Mouse (Mus musculus): ENCODE data around the gene Gm20388. TPM values are rescaled to one million over a fixed set of nuclear protein-coding genes. Genes with fewer than 3 reads are reported as not detected.
"Not testable (repeated sequence)": the region's sequence is repeated elsewhere in the genome, so short reads cannot be mapped to it uniquely, and the experiment has no call there.

Gene Gm20388
- polyA plus RNA-seq, 1 experiment from 2014 or later: 4.4 TPM

DNA sequence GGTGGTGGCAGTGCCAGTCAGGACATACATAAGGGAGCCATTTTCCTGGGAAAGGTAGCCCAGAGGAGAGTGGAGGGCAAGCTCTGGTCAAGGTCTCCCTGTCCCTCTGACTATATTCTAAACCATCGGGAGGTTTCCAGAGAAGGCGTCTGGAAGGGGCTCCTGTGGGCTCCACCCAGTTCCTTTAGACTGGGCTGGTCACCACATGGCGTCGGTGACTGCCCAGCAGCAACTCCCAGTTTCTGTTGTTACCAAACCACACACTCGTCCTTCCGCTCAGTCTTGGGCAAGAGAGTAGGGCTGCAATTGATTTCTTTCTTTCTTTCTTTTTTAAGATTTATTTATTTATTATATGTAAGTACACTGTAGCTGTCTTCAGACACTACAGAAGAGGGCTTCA, 3533.5 kb downstream of the Gm20388 start:
- no peaks in the 10 kb centered on the region for H3K9me3 ChIP-seq
- peaks cover 11% of the 10 kb centered on the region for H3K36me3 ChIP-seq
- peaks cover 10% of the 10 kb centered on the region for H3K4me1 ChIP-seq (replicated peaks)
- ATAC-seq: no peak
- WGBS: 86% methylated on average over 6 of the region's 6 CpGs
- no peak overlapping the region for H3K27ac ChIP-seq
- H3K4me2 ChIP-seq (replicated peaks): peak overlapping the region; percentile 65
- H3K4me3 ChIP-seq (replicated peaks): peak overlapping the region; percentile 64
- H3K27me3 ChIP-seq: no peaks in the 10 kb centered on the region
- 0 out of 2 replicates have a peak overlapping the region, but pooled peaks have one; percentile 81 for H3K9ac ChIP-seq (replicated peaks)

DNA sequence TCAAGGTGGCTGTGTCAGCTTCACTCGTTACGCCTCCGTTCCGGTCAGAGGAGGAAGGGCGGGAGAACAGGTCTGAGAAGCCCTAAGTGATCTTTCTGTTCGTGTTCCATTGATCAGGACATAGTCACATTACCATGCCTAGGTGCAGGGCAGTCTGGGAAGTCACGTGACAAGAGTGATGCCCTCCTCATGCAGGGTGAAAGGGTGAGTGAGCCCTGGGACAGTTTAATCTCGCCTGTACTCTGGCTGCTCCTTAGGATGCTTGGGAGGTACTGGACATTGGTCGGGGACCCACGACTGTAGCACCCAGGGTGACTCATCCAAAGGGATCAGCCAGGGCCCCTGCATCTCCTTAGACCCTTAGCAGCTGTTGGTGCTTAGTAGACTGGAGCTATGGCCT, 3535.3 kb downstream of the Gm20388 start:
- H3K27me3 ChIP-seq: no peaks in the 10 kb centered on the region
- WGBS: 88% methylated on average over 10 of the region's 10 CpGs
- H3K4me3 ChIP-seq (replicated peaks): no peak overlapping the region
- peaks cover 25% of the 10 kb centered on the region for H3K36me3 ChIP-seq
- no peak for ATAC-seq
- H3K9me3 ChIP-seq: no peaks in the 10 kb centered on the region
- H3K4me2 ChIP-seq (replicated peaks): no peak overlapping the region
- no peak overlapping the region for H3K27ac ChIP-seq
- H3K9ac ChIP-seq (replicated peaks): no peak overlapping the region
- H3K4me1 ChIP-seq (replicated peaks): peaks cover 10% of the 10 kb centered on the region

DNA sequence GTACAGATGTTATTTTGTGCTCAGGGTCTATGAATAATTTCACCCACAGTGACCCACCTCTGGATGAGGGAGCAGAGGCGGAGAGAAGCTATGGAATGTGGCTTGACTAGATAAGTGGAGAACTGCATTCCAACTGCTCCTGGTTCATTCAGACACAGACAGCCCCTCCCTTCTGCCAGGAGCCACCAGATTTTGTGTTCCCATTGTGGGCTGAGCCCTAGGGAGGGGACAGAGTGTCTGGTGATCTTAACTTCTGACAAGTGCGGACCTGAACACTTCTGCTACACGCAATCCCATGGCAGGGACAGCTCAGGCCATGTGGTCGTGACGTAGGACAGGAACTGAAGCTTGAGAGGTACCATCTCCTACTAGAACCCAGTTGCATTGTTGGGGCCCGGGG, 3536.2 kb downstream of the Gm20388 start:
- ATAC-seq: no peak
- Histone ChIP-seq H3K27ac (no peak overlapping the region), H3K9ac (replicated peaks) (no peak overlapping the region), H3K36me3 (peaks cover 33% of the 10 kb centered on the region), H3K27me3 (no peaks in the 10 kb centered on the region), H3K4me1 (replicated peaks) (peaks cover 10% of the 10 kb centered on the region), H3K4me3 (replicated peaks) (no peak overlapping the region), H3K4me2 (replicated peaks) (no peak overlapping the region), H3K9me3 (no peaks in the 10 kb centered on the region)
- 92% methylated on average over 6 of the region's 6 CpGs for WGBS

DNA sequence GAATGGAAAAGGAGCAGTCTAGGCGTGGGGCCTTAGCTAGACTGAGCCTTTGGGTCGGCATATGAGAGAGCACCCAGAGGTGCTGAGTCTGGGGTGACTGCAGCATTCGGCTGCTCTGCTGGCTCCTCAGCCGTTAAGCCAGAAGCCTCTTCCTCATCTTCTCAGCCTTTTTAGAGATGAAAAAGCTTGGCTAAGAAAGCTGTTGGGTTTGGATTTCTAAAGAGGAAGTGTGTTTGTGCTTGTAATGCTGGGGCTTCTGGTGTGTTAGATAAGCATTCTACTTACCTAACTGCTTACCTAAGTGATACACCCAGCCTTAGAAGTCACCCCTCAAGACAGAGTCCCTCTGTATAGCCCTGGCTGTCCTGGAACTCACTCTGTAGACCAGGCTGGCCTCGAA, 3540.1 kb downstream of the Gm20388 start:
- H3K4me3 ChIP-seq (replicated peaks): no peak overlapping the region
- H3K9me3 ChIP-seq: no peaks in the 10 kb centered on the region
- no peak overlapping the region for H3K9ac ChIP-seq (replicated peaks)
- H3K27ac ChIP-seq: no peak overlapping the region
- H3K4me2 ChIP-seq (replicated peaks): no peak overlapping the region
- ATAC-seq: no peak
- 92% methylated on average over 5 of the region's 5 CpGs for WGBS
- H3K36me3 ChIP-seq: peaks cover 68% of the 10 kb centered on the region
- no peaks in the 10 kb centered on the region for H3K27me3 ChIP-seq
- H3K4me1 ChIP-seq (replicated peaks): no peaks in the 10 kb centered on the region

DNA sequence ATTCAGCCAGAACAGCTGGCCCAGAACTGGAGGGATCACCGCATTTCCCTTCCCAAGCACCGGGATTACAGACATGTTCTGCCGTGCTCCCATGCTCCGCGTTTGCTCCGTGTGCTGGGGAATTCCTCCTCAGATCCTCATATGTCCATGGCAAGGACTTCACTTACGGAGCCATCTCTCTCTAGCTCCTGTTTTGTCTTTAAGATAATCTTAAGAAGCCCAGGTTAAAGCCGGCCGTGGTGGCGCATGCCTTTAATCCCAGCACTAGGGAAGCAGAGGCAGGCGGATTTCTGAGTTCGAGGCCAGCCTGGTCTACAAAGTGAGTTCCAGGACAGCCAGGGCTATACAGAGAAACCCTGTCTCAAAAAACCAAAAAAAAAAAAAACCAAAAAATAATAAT, 3541.1 kb downstream of the Gm20388 start:
- H3K36me3 ChIP-seq: peaks cover 78% of the 10 kb centered on the region
- 93% methylated on average over 12 of the region's 12 CpGs for WGBS
- H3K27ac ChIP-seq; ATAC-seq; H3K4me1 ChIP-seq (replicated peaks); H3K9me3 ChIP-seq; H3K4me2 ChIP-seq (replicated peaks); H3K4me3 ChIP-seq (replicated peaks); H3K27me3 ChIP-seq; H3K9ac ChIP-seq (replicated peaks): not testable (repeated sequence)

DNA sequence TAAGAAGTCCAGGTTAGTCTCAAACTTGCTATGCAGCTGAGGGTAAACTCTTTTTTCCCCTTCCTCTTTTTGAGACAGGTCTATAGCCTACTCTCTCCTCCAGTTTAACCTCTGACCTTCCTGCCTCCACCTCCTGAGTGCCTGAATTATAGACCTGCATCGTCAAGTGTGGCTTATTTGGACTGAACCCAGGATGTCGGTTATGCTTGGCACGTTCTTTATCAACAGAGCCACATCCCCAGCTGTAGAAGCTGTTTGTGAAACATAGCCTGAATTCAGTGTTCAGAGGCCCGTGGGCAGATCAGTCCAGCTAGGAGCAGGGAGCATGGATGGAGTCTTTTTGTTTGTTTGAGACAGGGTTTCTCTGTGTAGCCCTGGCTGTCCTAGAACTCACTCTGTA, 3541.5 kb downstream of the Gm20388 start:
- Histone ChIP-seq H3K4me2 (replicated peaks) (no peak overlapping the region), H3K36me3 (peaks cover 80% of the 10 kb centered on the region), H3K9me3 (no peaks in the 10 kb centered on the region), H3K27ac (no peak overlapping the region), H3K4me1 (replicated peaks) (no peaks in the 10 kb centered on the region), H3K27me3 (no peaks in the 10 kb centered on the region), H3K9ac (replicated peaks) (no peak overlapping the region), H3K4me3 (replicated peaks) (no peak overlapping the region)
- WGBS: 87% methylated on average over 4 of the region's 4 CpGs
- ATAC-seq: no peak

DNA sequence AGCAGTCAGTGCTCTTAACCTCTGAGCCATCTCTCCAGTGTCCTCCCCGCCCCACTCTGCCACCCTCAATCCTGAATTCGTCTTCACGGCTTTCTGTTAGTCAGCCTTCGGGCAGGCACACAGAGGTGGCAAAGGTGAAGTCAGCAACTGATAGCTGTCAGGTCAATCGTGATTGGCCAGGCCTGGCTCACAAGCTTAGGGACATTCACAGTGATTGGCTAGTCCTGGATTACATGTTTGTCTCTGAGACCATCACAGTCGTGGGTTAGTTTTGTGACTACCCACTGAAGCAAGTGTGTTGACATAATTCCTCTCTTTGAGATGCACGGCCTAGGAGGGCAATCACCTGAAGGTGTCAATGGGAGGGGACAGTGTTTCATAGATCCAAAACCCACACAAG, 3542.7 kb downstream of the Gm20388 start:
- H3K27ac ChIP-seq: no peak overlapping the region
- H3K27me3 ChIP-seq: no peaks in the 10 kb centered on the region
- H3K9ac ChIP-seq (replicated peaks): no peak overlapping the region
- H3K4me1 ChIP-seq (replicated peaks): no peaks in the 10 kb centered on the region
- no peaks in the 10 kb centered on the region for H3K9me3 ChIP-seq
- H3K4me2 ChIP-seq (replicated peaks): no peak overlapping the region
- H3K4me3 ChIP-seq (replicated peaks): no peak overlapping the region
- peaks cover 87% of the 10 kb centered on the region for H3K36me3 ChIP-seq
- WGBS: 86% methylated on average over 7 of the region's 7 CpGs
- no peak for ATAC-seq

DNA sequence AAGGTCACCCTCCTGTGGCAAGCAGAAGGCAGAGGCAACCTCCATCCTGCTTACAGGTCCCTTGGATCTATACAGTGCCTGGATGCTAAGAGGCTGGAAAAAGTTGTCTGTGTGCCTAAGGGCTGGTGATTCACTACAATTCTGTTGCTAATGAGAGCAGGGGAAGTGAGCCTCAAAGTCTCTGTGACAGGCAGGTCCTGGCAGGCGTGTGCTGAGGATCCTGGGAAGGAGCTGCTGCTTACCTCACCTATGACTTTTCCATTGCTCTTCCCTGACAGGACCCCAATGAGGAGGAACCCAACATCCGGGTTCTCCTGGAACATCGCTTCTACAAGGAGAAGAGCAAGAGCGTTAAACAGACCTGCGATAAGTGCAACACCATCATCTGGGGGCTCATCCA, 3543.3 kb downstream of the Gm20388 start:
- Histone ChIP-seq H3K4me3 (replicated peaks) (no peak overlapping the region), H3K4me1 (replicated peaks) (no peaks in the 10 kb centered on the region), H3K4me2 (replicated peaks) (no peak overlapping the region), H3K36me3 (peaks cover 88% of the 10 kb centered on the region), H3K27ac (no peak overlapping the region), H3K9me3 (no peaks in the 10 kb centered on the region), H3K9ac (replicated peaks) (no peak overlapping the region), H3K27me3 (no peaks in the 10 kb centered on the region)
- WGBS: 83% methylated on average over 5 of the region's 5 CpGs
- no peak for ATAC-seq

DNA sequence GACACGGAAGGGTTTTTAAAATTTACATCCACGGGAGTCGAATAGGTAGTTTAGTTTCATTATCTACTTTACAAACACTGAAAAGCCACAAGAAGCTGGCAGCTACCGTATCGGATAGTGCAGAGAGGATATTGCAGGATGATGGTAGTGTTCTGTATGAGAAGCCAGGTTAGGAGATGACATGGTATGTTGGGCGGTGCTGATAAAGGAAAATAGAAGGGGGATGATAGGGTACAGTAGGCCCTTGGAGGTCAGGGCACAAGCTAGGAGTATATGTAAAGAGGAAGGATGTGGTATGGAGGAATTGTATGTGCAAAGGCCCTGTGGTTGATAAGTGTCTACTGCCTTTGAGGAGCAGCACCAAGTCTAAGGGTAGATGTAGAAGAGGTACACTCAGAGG, 3543.9 kb downstream of the Gm20388 start:
- no peaks in the 10 kb centered on the region for H3K4me1 ChIP-seq (replicated peaks)
- WGBS: 94% methylated on average over 6 of the region's 6 CpGs
- peaks cover 88% of the 10 kb centered on the region for H3K36me3 ChIP-seq

DNA sequence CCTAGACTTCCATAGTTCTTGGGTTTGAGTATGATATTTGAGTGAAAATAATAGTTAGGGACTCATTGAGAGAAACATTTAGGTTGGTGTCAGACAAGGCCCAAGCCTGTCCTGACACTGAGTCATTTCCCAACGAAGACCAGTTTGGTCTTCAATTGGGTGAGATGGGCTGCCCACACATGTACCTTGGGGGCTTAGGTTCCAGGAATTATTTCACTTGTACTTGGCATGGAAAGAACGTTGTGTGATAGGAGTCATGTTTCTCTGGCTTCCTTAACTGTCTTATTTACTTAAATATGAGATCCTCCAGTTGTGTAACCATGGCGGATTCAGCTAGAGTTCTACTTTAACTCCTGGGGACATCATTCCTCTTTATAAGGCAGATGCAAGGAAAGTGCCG, 3553.0 kb downstream of the Gm20388 start:
- H3K4me2 ChIP-seq (replicated peaks): no peak overlapping the region
- no peak overlapping the region for H3K27ac ChIP-seq
- peaks cover 56% of the 10 kb centered on the region for H3K36me3 ChIP-seq
- 89% methylated on average over 4 of the region's 4 CpGs for WGBS
- no peaks in the 10 kb centered on the region for H3K4me1 ChIP-seq (replicated peaks)
- no peaks in the 10 kb centered on the region for H3K9me3 ChIP-seq
- no peaks in the 10 kb centered on the region for H3K27me3 ChIP-seq
- H3K4me3 ChIP-seq (replicated peaks): no peak overlapping the region
- ATAC-seq: no peak
- no peak overlapping the region for H3K9ac ChIP-seq (replicated peaks)

More for the DNA sequence above, 3543.9 kb downstream of the Gm20388 start:
- Histone ChIP-seq H3K9me3 (no peaks in the 10 kb centered on the region), H3K27ac (no peak overlapping the region), H3K4me3 (replicated peaks) (no peak overlapping the region), H3K27me3 (no peaks in the 10 kb centered on the region), H3K9ac (replicated peaks) (no peak overlapping the region), H3K4me2 (replicated peaks) (no peak overlapping the region)
- ATAC-seq: no peak

DNA sequence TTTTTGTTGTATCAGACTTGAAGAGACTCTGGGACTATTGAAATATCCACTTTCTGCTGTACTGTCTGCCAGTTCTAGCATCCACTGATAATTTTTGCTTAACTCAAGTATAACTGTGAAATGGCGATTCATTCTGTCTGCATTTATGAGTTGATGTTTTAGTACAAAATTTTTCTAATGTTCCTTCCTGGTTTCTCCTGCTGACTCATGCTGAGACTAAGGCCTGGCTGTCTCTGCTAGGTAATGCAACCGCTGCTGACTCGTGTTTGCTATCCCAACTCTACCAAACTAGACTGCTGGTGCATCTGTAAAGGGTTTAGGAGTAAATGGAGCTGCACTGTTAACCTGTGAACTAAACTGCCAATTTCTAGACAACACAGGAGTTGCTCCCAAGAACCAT, 3556.8 kb downstream of the Gm20388 start:
- WGBS: 79% methylated on average over 3 of the region's 3 CpGs
- no peak overlapping the region for H3K9ac ChIP-seq (replicated peaks)
- H3K27me3 ChIP-seq: no peaks in the 10 kb centered on the region
- no peak for ATAC-seq
- no peak overlapping the region for H3K4me2 ChIP-seq (replicated peaks)
- H3K36me3 ChIP-seq: peaks cover 19% of the 10 kb centered on the region
- no peak overlapping the region for H3K4me3 ChIP-seq (replicated peaks)
- no peaks in the 10 kb centered on the region for H3K4me1 ChIP-seq (replicated peaks)
- no peaks in the 10 kb centered on the region for H3K9me3 ChIP-seq
- H3K27ac ChIP-seq: no peak overlapping the region

DNA sequence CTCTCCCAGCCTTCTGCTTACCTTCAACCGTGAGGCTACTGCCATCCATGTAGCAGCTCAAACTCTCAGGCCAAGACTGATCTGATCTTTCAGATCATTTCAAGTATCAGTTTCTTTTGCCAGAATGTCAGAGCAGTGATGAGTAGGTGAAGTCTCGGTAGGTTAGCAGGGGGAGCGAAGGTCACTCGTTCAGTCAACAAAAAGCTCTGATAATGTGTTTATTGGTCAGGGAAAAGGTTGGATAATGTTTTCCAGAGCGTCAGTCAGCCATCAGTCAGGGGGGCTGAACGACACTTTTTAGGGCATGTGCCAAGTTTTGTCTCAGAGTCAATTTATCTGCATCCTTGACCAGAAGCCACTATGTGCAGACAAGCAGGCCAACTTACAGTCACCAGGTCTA, 3562.3 kb downstream of the Gm20388 start:
- 81% methylated on average over 6 of the region's 6 CpGs for WGBS
- H3K27ac ChIP-seq; H3K9me3 ChIP-seq; H3K4me1 ChIP-seq (replicated peaks); ATAC-seq; H3K4me2 ChIP-seq (replicated peaks); H3K36me3 ChIP-seq; H3K27me3 ChIP-seq; H3K4me3 ChIP-seq (replicated peaks); H3K9ac ChIP-seq (replicated peaks): not testable (repeated sequence)

DNA sequence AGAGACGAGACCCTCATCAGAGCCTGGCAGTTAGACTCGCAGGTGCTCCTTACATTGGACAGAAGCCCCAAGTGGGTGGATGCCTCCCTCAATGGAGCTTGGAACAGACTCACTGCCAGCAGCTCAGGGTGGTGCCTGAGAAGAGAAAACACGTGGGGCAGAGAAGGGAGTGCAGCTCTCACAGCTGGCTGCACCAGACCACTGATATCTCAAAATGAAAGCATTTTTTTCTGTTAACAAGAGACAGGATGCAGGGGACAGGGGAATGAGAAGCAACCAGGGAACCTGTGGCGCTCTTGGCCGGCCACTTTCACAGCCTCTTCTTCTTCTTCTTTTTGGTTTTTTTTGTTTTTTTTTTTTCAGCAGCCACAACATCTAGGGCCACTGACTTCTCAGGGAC, 3563.9 kb downstream of the Gm20388 start:
- not testable (repeated sequence) for H3K36me3 ChIP-seq; ATAC-seq; H3K27ac ChIP-seq; H3K9ac ChIP-seq (replicated peaks); H3K4me3 ChIP-seq (replicated peaks); H3K27me3 ChIP-seq; H3K4me2 ChIP-seq (replicated peaks); H3K9me3 ChIP-seq
- peaks cover 18% of the 10 kb centered on the region for H3K4me1 ChIP-seq (replicated peaks)
- WGBS: 69% methylated on average over 5 of the region's 5 CpGs

Data from midbrain, embryonic 13.5 days (tissue).